Mouse (Mus musculus): ENCODE measurements at regions not wholly inside any gene's neighbourhood (a gene's known extent, or its start where the extent isn't known, plus 50 kb on each side); places are given as distances from the start of the nearest gene placed in this dataset.
A peak's percentile ranks its signal among the peaks of the same experiment; 100 is the strongest.
"Not testable (repeated sequence)": the region's sequence is repeated elsewhere in the genome, so short reads cannot be mapped to it uniquely, and the experiment has no call there.

GRCm38 (mm10) chr3:31508471-31508870 is 198.3 kb upstream of the Slc7a14 start:
- ATAC-seq (ENCODE audit: low TSS enrichment), result no peak

- ATAC-seq (ENCODE audit: low TSS enrichment), result peak; percentile 67
Measured at GRCm38 (mm10) chr3:31499201-31499968, 189.2 kb upstream of the Slc7a14 start.

DNA sequence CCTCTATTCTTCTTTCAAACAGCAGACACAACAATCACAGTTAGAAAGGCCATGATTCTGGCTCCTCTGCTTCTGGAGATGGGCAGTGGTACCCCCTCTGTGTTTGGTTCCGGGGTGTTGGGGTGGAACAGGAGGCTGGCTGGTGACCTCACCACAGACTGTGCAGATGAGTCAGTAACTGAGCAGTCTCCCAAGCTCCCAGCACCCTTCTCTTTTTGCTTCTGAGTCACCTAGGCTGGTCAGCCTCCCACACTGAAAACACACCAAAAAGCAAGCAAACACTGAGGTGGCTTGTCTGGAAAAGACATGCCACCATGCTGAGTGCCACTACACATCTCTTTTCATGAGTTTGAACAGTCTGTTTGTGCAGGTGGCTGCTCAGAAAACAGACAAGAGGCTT is 185.1 kb upstream of the Slc7a14 start:
- peak; percentile 97 for ATAC-seq (ENCODE audit: low TSS enrichment)

- ATAC-seq (ENCODE audit: low TSS enrichment), result no peak
Measured at GRCm38 (mm10) chr3:31494706-31495105, 184.5 kb upstream of the Slc7a14 start.

- ATAC-seq (ENCODE audit: low TSS enrichment), result not testable (repeated sequence)
Measured at GRCm38 (mm10) chr3:31491736-31492135, 181.6 kb upstream of the Slc7a14 start.

DNA sequence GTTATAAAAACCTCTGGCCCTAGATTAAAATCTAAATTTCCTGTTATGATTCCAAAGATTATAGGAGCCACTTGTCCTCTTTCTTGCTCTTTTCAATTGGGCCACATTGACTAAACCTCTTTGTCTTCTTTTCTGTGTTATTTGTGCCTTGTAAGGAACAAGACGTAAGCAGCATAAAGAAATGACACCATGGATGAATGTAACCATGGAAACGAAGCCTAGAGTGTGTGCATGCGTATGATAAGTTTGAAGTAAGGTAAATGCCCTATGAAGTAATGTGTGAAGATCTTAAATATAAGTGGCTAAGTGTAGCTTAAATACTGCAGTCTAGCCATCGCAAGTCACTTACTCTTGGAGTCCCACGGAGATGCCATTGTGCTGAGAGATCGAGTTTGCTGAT is 177.4 kb upstream of the Slc7a14 start:
- no peak for ATAC-seq (ENCODE audit: low TSS enrichment)

DNA sequence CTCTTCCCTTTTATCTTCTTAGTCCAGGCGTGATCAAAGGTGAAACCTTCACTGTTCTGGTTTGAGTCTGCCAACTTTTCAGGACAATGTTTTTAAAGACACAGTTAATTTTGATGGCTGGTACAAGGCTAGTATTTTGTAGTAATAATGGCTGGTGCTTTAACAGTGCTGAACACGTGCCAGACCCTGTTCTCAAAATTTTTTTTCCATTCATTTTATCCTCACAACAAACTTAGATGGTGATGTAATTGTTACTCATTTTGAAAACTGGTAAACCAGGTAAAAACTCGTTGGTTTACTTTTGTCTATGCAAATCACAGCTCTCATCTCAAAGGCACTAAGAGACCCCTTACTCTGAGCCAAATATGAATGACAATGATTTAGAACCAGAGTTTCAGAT is 171.8 kb upstream of the Slc7a14 start:
- no peak for ATAC-seq (ENCODE audit: low TSS enrichment)

- ATAC-seq (ENCODE audit: low TSS enrichment), result no peak
Measured at GRCm38 (mm10) chr3:31467882-31468281, 157.7 kb upstream of the Slc7a14 start.

GRCm38 (mm10) chr3:31464260-31464659 is 154.1 kb upstream of the Slc7a14 start:
- peak; percentile 70 for ATAC-seq (ENCODE audit: low TSS enrichment)

GRCm38 (mm10) chr3:31459456-31459855 is 149.3 kb upstream of the Slc7a14 start:
- peak; percentile 93 for ATAC-seq (ENCODE audit: low TSS enrichment)

DNA sequence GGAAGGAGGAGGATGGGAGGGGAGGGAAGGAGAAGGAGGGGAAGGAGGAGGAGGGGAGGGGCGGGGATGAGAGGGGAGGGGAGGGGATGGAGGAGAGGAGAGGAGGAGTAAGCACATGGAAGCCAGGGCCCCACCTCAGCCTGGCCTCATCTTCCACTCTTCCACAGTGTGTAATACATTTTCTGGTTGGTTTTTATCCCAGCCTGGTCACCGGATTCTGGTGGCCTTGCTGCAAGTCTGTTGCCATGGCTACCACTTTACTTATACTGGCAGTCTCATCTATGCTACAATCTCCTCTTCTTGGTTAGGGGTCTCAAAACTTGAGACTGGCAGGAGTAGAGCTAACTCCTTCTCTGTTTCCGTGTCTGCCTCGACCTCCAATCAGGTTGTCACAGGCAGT is 147.8 kb upstream of the Slc7a14 start:
- ATAC-seq (ENCODE audit: low TSS enrichment), result no peak

- ATAC-seq (ENCODE audit: low TSS enrichment), result no peak
Measured at GRCm38 (mm10) chr3:31455031-31455430, 144.9 kb upstream of the Slc7a14 start.

GRCm38 (mm10) chr3:31444861-31445260 is 134.7 kb upstream of the Slc7a14 start:
- ATAC-seq (ENCODE audit: low TSS enrichment), result no peak

GRCm38 (mm10) chr3:31444311-31444710 is 134.1 kb upstream of the Slc7a14 start:
- no peak for ATAC-seq (ENCODE audit: low TSS enrichment)

DNA sequence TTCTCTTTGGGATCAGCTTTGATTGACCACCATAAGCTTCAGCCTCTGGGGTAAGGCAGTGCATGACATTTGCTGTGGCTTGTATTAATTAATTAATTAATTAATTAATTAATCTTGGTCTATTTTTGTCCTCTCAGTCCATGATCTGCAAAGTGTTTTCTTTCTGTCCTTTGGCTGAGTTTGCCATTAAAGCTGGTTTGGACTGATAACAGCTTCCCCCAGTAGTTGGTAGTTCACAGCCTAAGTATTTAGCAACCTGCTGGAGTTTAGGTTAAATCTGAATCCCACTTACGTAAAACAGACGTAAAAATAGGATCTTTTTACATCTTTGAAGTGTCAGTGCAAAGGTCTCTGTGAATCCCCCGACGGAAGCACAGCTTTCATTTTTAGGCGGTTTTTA is 133.7 kb upstream of the Slc7a14 start:
- no peak for ATAC-seq (ENCODE audit: low TSS enrichment)

DNA sequence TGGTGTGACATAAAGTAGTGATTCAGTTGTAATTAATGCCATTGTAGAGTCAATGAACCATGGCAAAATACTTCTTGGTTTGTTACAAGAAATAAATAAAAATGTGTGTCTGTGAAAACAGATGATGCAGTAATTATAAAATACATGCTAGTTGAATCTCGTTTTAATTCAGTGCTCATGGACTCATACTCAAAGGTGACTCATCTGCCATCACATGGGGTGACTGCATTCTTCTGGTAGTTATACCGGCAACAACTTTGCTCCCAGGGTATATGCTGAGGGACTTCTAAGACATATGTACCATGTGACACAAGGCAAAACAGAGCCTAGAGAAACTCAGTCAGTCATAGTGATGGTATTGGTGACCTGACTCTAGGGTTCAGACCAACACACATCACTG is 130.1 kb upstream of the Slc7a14 start:
- no peak for ATAC-seq (ENCODE audit: low TSS enrichment)

- no peak for ATAC-seq (ENCODE audit: low TSS enrichment)
Measured at GRCm38 (mm10) chr3:31437970-31438369, 127.8 kb upstream of the Slc7a14 start.

DNA sequence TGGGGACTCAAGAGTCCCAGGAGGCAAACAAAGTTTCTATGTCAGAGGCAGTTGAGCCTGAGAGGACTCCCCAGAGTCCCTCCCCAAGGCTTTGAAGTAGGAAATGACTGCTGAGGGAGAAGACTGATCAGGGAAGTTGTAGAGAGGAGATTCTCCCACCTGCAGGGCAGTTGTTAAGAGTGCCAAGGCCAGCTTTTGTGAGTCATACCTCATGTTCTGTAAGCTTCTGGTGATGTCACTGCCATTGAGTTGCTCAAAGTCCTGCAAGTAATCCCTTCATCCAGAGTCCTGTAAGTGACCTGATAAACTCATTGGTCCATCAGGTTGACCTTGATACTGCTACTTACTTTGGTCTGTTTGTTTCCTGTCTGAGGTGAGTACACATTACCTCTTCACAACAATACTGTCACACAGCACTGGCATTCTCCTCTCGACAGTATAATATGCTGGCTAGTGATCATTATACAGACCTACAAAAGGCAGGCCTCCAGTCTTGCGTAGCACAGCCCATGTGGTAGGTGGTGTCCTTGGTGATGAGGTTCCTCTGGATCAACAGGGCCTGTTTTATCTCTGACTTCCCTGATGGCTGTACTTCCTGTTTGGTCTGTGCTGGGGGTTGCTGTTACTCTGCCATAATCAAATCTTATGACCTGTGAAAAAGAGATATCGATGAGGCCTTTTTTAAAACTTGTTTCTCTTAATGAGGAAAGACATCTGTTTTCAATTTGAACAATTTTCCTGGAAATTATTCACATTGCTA is 125.2 kb upstream of the Slc7a14 start:
- no peak for ATAC-seq (ENCODE audit: low TSS enrichment)

DNA sequence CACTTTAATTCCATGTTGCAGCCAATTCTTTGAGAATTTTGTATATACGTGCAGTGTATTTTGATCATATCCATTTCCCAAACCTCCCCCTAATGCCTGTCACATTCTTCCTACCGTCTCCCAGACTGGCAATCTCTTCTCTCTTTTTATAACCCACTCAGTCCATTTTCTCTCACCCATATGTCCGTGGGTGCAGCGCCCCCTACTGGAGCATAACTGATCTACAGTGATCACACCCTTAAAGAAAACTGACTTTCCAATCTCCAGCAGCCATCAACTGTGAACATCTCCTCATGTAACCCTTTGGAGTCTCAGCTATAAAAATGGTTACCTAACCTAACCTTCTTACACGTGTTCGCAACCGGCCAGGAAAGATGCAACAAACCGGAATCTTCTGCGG is 123.0 kb upstream of the Slc7a14 start:
- ATAC-seq (ENCODE audit: low TSS enrichment), result 0 out of 2 replicates have a peak, but pooled peaks have one; percentile 50

- ATAC-seq (ENCODE audit: low TSS enrichment), result no peak
Measured at GRCm38 (mm10) chr3:31423517-31423916, 113.3 kb upstream of the Slc7a14 start.

GRCm38 (mm10) chr3:31408802-31409201 is 98.6 kb upstream of the Slc7a14 start:
- no peak for ATAC-seq (ENCODE audit: low TSS enrichment)

DNA sequence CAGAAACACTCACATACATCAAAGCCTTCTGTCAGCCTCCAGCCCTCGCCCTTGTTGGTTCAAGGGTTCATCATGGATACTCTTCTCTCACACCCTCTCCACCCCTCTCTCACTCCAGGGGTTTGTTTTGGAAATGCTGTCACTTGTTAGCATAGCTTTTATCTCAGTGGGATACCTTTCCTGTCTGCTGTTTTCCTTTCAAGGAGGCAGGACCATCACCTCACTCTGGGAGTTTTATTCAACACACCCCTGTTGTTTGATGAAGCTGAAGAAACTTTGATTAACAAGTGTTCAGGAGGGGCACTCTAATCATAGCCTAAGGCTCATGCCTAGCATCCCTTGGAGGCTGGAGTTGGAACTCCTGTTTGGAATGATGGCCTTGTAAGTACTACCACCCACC is 95.7 kb upstream of the Slc7a14 start:
- no peak for ATAC-seq (ENCODE audit: low TSS enrichment)

DNA sequence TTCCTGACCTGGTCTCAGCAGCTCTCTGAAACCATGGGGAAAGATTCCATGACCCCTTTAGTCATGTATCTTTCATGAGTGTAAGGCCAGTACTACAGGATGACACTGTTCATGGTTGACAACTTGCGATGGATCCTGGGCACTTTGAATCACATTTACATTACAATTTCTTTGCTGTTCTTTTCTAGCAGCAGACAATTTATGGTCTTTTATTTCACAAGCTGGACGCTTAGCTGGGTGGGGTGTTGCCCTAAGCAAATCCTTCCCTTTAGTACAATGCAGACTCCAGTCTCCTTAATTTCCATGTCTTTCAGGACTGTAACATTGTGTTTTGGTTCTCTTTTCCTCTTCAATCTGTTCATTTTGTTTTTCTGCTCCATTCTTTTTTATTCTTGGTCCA is 89.0 kb upstream of the Slc7a14 start:
- no peak for ATAC-seq (ENCODE audit: low TSS enrichment)
